Mouse (Mus musculus) brain, embryonic 14.5 days (tissue): ENCODE results near the gene Baz2b.

Source experiments
- CTCF ChIP-seq: fragments of 200-500 bp; IDR thresholded peaks from 2 replicates; pipeline ENCODE4 v1.5.1; 2012; ENCODE audit warnings: inconsistent platforms, mild to moderate bottlenecking, moderate library complexity, borderline replicate concordance; ENCODE audit not compliant: insufficient read depth, insufficient read length; ENCODE audit errors: extremely low read depth
- POLR2A ChIP-seq: fragments of 200-500 bp; IDR thresholded peaks from 2 replicates; pipeline ENCODE4 v1.6.1; 2012; ENCODE audit warnings: mild to moderate bottlenecking, inconsistent platforms, borderline replicate concordance; ENCODE audit not compliant: poor library complexity, insufficient read depth, insufficient read length, severe bottlenecking; ENCODE audit errors: extremely low read depth

- TF ChIP-seq CTCF = no peak
- TF ChIP-seq POLR2A = no peak
Observed at GRCm38 (mm10) chr2:59853543-59853942, 356.1 kb downstream of the Baz2b start.
